ENCODE assay signal across 8 mouse cellular contexts in the genomic region with DNA sequence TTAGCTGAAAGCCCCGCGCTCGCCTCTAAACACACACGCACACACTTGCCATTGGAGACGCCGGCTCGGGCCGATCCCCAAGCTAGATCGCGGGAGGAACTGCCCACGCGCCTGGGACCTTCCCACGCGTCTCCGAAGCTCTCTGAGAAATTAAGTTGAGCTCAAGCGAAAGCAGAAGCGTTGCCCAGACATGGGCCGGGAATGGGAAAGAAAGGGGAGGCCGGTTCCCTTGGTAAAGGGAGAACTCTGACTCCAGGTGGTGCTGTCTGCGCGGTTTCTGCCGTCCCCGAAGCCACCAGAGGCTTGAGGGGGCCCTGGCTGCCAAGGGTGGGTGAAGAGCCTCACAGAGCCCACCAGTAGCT. TPM values are rescaled to one million over a fixed set of nuclear protein-coding genes. Genes with fewer than 3 reads are reported as not detected.
DNase-seq lines count a peak whose midpoint lies in the region; ATAC-seq lines count a peak whose summit lies in the region.

A gene (minus strand): TSS at position 210 of the 362 bp plus-strand sequence.

- DNase-seq in adrenal gland, adult (ENCODE audit: inconsistent age in 2 of 2, low spot score in 1 of 2) = peak; percentile 85 to 95
- peak; percentile 92 for DNase-seq in embryo, embryonic 10 days (ENCODE audit: low spot score)
- DNase-seq in gastrocnemius, postnatal 25 days = peak; percentile 65
- peak; percentile 54 for DNase-seq in hindlimb bud, embryonic 11.5 days (ENCODE audit: extremely low spot score, low read depth, low spot score)
- peak; percentile 72 to 84 for DNase-seq in left cerebral cortex, postnatal 10 days (ENCODE audit: extremely low spot score in 1 of 2, low spot score in 2 of 2)
- peak; percentile 89 for DNase-seq in right cerebral cortex, postnatal 10 days (ENCODE audit: low spot score in 2 of 2)
- DNase-seq in Muller cell, postnatal 12 days (ENCODE audit: inconsistent ontology term) = no peak

- ATAC-seq in megakaryocyte, adult 5-6 weeks (ENCODE audit: poor library complexity, severe bottlenecking) = peak; percentile 63

- intact Hi-C loops in left cerebral cortex, postnatal 10 days (cut with DNase I) = loop anchor here (2.0 to 5.0 kb wide), 2 partner anchors 287 to 407 kb away; no protein-coding TSS in a partner anchor

RNA-seq across cellular contexts. Expression of the gene that starts here (rescaled TPM):
- total RNA-seq in gastrocnemius, postnatal 25 days (2021) = 10 to 100 TPM; 11.1 to 19.3 TPM
- total RNA-seq in left cerebral cortex, postnatal 10 days (2021) = 100 to 1,000 TPM; 148 to 169 TPM
- total RNA-seq in megakaryocyte, adult 5-6 weeks (2015) = 71.3 and 72.6 TPM in 2 replicates
- 47.4 and 51.1 TPM in 2 replicates for total RNA-seq in megakaryocyte, adult 5-6 weeks (2017)
